Mouse (Mus musculus) midbrain, embryonic 15.5 days (tissue): ENCODE data around the gene Prss30. TPM values are rescaled to one million over a fixed set of nuclear protein-coding genes. Genes with fewer than 3 reads are reported as not detected.
A peak's percentile ranks its signal among the peaks of the same experiment; 100 is the strongest.
"Not testable (repeated sequence)": the region's sequence is repeated elsewhere in the genome, so short reads cannot be mapped to it uniquely, and the experiment has no call there.

Experiments
- ATAC-seq: fragments of 200-750 bp; cut with Nextera tagmentation; replicated peaks from 2 replicates; pipeline ENCODE4 v1.8.0; 2017; ENCODE audit warnings: moderate TSS enrichment
- H3K27ac ChIP-seq: fragments of 300-500 bp; sonication (generic); 2 replicates; pipeline ENCODE4 v1.5.1; 2015; ENCODE audit warnings: mild to moderate bottlenecking, inconsistent platforms
- H3K27me3 ChIP-seq: fragments of 300-500 bp; sonication (generic); replicated peaks from 2 replicates; pipeline ENCODE4 v1.6.1; 2015; ENCODE audit warnings: inconsistent platforms
- H3K36me3 ChIP-seq: fragments of 300-500 bp; sonication (generic); replicated peaks from 2 replicates; pipeline ENCODE4 v1.6.1; 2015; ENCODE audit warnings: inconsistent platforms
- H3K4me1 ChIP-seq: fragments of 300-500 bp; sonication (generic); 2 replicates; pipeline ENCODE4 v1.6.1; 2015; ENCODE audit warnings: inconsistent platforms
- H3K4me2 ChIP-seq: fragments of 300-500 bp; sonication (generic); 2 replicates; pipeline ENCODE4 v1.6.1; 2015; ENCODE audit warnings: inconsistent platforms, mild to moderate bottlenecking, moderate library complexity
- H3K4me3 ChIP-seq: fragments of 300-500 bp; sonication (generic); 2 replicates; pipeline ENCODE4 v1.5.1; 2015; ENCODE audit warnings: mild to moderate bottlenecking, inconsistent platforms
- H3K9ac ChIP-seq: fragments of 300-500 bp; sonication (generic); 2 replicates; pipeline ENCODE4 v1.6.1; 2015; ENCODE audit warnings: mild to moderate bottlenecking, inconsistent platforms
- H3K9me3 ChIP-seq: fragments of 300-500 bp; sonication (generic); 2 replicates; pipeline ENCODE4 v1.6.1; 2016; ENCODE audit warnings: inconsistent platforms
- WGBS: fragments of 180-500 bp; shearing (Covaris S2); methylation state at CpG from one replicate; pipeline ENCODE4 v1.1.7; 2015; ENCODE audit warnings: mixed read lengths; 5-methylcytosine and 5-hydroxymethylcytosine counted together
- polyA plus RNA-seq: library from polyadenylated mRNA; unstranded; fragments of >200 nt; fragmentation: Nextera tagmentation; extraction: Ambion mirVana; gene quantifications from 2 replicates; pipeline ENCODE4 v1.2.1, GENCODE M21; 2015

Gene Prss30
- polyA plus RNA-seq, 1 experiment from 2014 or later, result not detected

- H3K9ac ChIP-seq, result no peak overlapping the region
- H3K4me3 ChIP-seq, result no peak overlapping the region
- H3K27ac ChIP-seq, result no peak overlapping the region
- H3K27me3 ChIP-seq, result no peaks in the 10 kb centered on the region
- H3K4me2 ChIP-seq, result no peak overlapping the region
- no peaks in the 10 kb centered on the region for H3K36me3 ChIP-seq
- ATAC-seq, result no peak
- H3K9me3 ChIP-seq, result no peaks in the 10 kb centered on the region
- 68% methylated on average over 4 of the region's 4 CpGs for WGBS
- no peaks in the 10 kb centered on the region for H3K4me1 ChIP-seq
Observed at GRCm38 (mm10) chr17:23976665-23977064, 3.7 kb downstream of the Prss30 start.

GRCm38 (mm10) chr17:23971315-23971714 is 9.1 kb downstream of the Prss30 start:
- Histone ChIP-seq H3K27ac (no peak overlapping the region), H3K4me2 (no peak overlapping the region), H3K27me3 (no peaks in the 10 kb centered on the region), H3K4me1 (no peaks in the 10 kb centered on the region), H3K9ac (no peak overlapping the region), H3K4me3 (no peak overlapping the region), H3K36me3 (no peaks in the 10 kb centered on the region), H3K9me3 (no peaks in the 10 kb centered on the region)
- ATAC-seq, result no peak
- WGBS, result 81% methylated on average over 9 of the region's 9 CpGs

GRCm38 (mm10) chr17:23969231-23969630 is 11.1 kb downstream of the Prss30 start:
- Histone ChIP-seq H3K4me2 (no peak overlapping the region), H3K36me3 (no peaks in the 10 kb centered on the region), H3K9ac (no peak overlapping the region), H3K4me1 (no peaks in the 10 kb centered on the region), H3K27ac (no peak overlapping the region), H3K4me3 (no peak overlapping the region), H3K27me3 (no peaks in the 10 kb centered on the region), H3K9me3 (no peaks in the 10 kb centered on the region)
- no peak for ATAC-seq
- 4% methylated on average over 1 of the region's 1 CpGs for WGBS

- ATAC-seq, result no peak
- H3K4me3 ChIP-seq, result no peak overlapping the region
- no peaks in the 10 kb centered on the region for H3K4me1 ChIP-seq
- no peak overlapping the region for H3K4me2 ChIP-seq
- no peaks in the 10 kb centered on the region for H3K36me3 ChIP-seq
- no peaks in the 10 kb centered on the region for H3K9me3 ChIP-seq
- H3K9ac ChIP-seq, result no peak overlapping the region
- WGBS, result 46% methylated on average over 2 of the region's 2 CpGs
- H3K27me3 ChIP-seq, result no peaks in the 10 kb centered on the region
- H3K27ac ChIP-seq, result no peak overlapping the region
Observed at GRCm38 (mm10) chr17:23968780-23969179, 11.6 kb downstream of the Prss30 start.

- ATAC-seq, result no peak
- Histone ChIP-seq H3K27me3 (no peaks in the 10 kb centered on the region), H3K4me2 (no peak overlapping the region), H3K36me3 (no peaks in the 10 kb centered on the region), H3K4me3 (no peak overlapping the region), H3K9ac (no peak overlapping the region), H3K9me3 (no peaks in the 10 kb centered on the region), H3K4me1 (no peaks in the 10 kb centered on the region), H3K27ac (no peak overlapping the region)
- WGBS, result 89% methylated on average over 10 of the region's 10 CpGs
Observed at GRCm38 (mm10) chr17:23966658-23967401, 13.5 kb downstream of the Prss30 start.

GRCm38 (mm10) chr17:23965805-23966425 is 14.5 kb downstream of the Prss30 start:
- no peak overlapping the region for H3K4me2 ChIP-seq
- 24% methylated on average over 6 of the region's 6 CpGs for WGBS
- H3K27me3 ChIP-seq, result no peaks in the 10 kb centered on the region
- H3K27ac ChIP-seq, result no peak overlapping the region
- H3K4me1 ChIP-seq, result no peaks in the 10 kb centered on the region
- H3K36me3 ChIP-seq, result no peaks in the 10 kb centered on the region
- no peak for ATAC-seq
- no peak overlapping the region for H3K4me3 ChIP-seq
- no peaks in the 10 kb centered on the region for H3K9me3 ChIP-seq
- H3K9ac ChIP-seq, result no peak overlapping the region

GRCm38 (mm10) chr17:23961573-23962122 is 18.7 kb downstream of the Prss30 start:
- H3K36me3 ChIP-seq, result no peaks in the 10 kb centered on the region
- no peak overlapping the region for H3K4me3 ChIP-seq
- no peak for ATAC-seq
- H3K9me3 ChIP-seq, result no peaks in the 10 kb centered on the region
- 60% methylated on average over 4 of the region's 4 CpGs for WGBS
- H3K9ac ChIP-seq, result no peak overlapping the region
- H3K27me3 ChIP-seq, result no peaks in the 10 kb centered on the region
- H3K4me2 ChIP-seq, result no peak overlapping the region
- H3K4me1 ChIP-seq, result no peaks in the 10 kb centered on the region
- H3K27ac ChIP-seq, result no peak overlapping the region

- H3K4me1 ChIP-seq, result no peaks in the 10 kb centered on the region
- H3K36me3 ChIP-seq, result no peaks in the 10 kb centered on the region
- H3K27ac ChIP-seq, result no peak overlapping the region
- no peak overlapping the region for H3K9ac ChIP-seq
- no peak overlapping the region for H3K4me3 ChIP-seq
- H3K27me3 ChIP-seq, result no peaks in the 10 kb centered on the region
- H3K4me2 ChIP-seq, result no peak overlapping the region
- H3K9me3 ChIP-seq, result no peaks in the 10 kb centered on the region
- ATAC-seq, result peak; percentile 94
- WGBS, result 42% methylated on average over 3 of the region's 3 CpGs
Observed at GRCm38 (mm10) chr17:23960084-23960738, 20.2 kb downstream of the Prss30 start.

GRCm38 (mm10) chr17:23955174-23955573 is 25.2 kb downstream of the Prss30 start, which contains the start of gene Sbpl:
TSS of gene Sbpl (minus strand) at chr17:23955274.
- no peak within 1 kb of the TSS for H3K4me2 ChIP-seq
- no peaks in the 10 kb centered on the region for H3K36me3 ChIP-seq
- H3K27me3 ChIP-seq, result no peaks in the 10 kb centered on the region
- WGBS, result 67% methylated on average over 5 of the region's 5 CpGs
- no peaks in the 10 kb centered on the region for H3K4me1 ChIP-seq
- H3K9me3 ChIP-seq, result no peaks in the 10 kb centered on the region
- no peak for ATAC-seq
- H3K4me3 ChIP-seq, result no peak within 1 kb of the TSS
- H3K27ac ChIP-seq, result no peak within 1 kb of the TSS
- H3K9ac ChIP-seq, result no peak within 1 kb of the TSS

- not testable (repeated sequence) for H3K4me3 ChIP-seq
Observed at GRCm38 (mm10) chr17:23950828-23951227, 29.5 kb downstream of the Prss30 start.

GRCm38 (mm10) chr17:23949068-23949467 is 31.3 kb downstream of the Prss30 start:
- ATAC-seq, result no peak
- no peak overlapping the region for H3K4me2 ChIP-seq
- H3K4me1 ChIP-seq, result no peaks in the 10 kb centered on the region
- no peak overlapping the region for H3K9ac ChIP-seq
- H3K27ac ChIP-seq, result no peak overlapping the region
- H3K36me3 ChIP-seq, result no peaks in the 10 kb centered on the region
- H3K27me3 ChIP-seq, result no peaks in the 10 kb centered on the region
- WGBS, result 81% methylated on average over 2 of the region's 2 CpGs
- H3K4me3 ChIP-seq, result no peak overlapping the region
- H3K9me3 ChIP-seq, result no peaks in the 10 kb centered on the region

More at GRCm38 (mm10) chr17:23950828-23951227, 29.5 kb downstream of the Prss30 start:
- not testable (repeated sequence) for H3K27me3 ChIP-seq, H3K4me1 ChIP-seq, ATAC-seq, H3K27ac ChIP-seq, H3K9ac ChIP-seq, H3K36me3 ChIP-seq, H3K4me2 ChIP-seq, H3K9me3 ChIP-seq
- WGBS, result 76% methylated on average over 4 of the region's 4 CpGs

- 86% methylated on average over 4 of the region's 4 CpGs for WGBS
- H3K9me3 ChIP-seq, H3K9ac ChIP-seq: not testable (repeated sequence)
Observed at GRCm38 (mm10) chr17:23947486-23947885, 32.9 kb downstream of the Prss30 start.

More at GRCm38 (mm10) chr17:23947486-23947885, 32.9 kb downstream of the Prss30 start:
- H3K27me3 ChIP-seq, ATAC-seq, H3K27ac ChIP-seq, H3K4me2 ChIP-seq, H3K36me3 ChIP-seq, H3K4me1 ChIP-seq, H3K4me3 ChIP-seq: not testable (repeated sequence)
